Mouse (Mus musculus) layer of hippocampus, postnatal 10 days (tissue): ENCODE results near the gene Gbp8. TPM values are rescaled to one million over a fixed set of nuclear protein-coding genes. Genes with fewer than 3 reads are reported as not detected.
"Not testable (repeated sequence)": the region's sequence is repeated elsewhere in the genome, so short reads cannot be mapped to it uniquely, and the experiment has no call there.

Experiments
- DNase-seq, 2 experiments: peaks; one replicate each; pipeline ENCODE4 v3.0.0; 2021; ENCODE audit warnings: low spot score in 2 of 2
- long read RNA-seq: library from polyadenylated mRNA; stranded (forward); transcript quantifications from one replicate; pipeline ENCODE4 v2.0.0, GENCODE M21; 2023
- total RNA-seq, 2 experiments: library from RNA; stranded (reverse); gene quantifications; 2 replicates each; pipeline ENCODE4 v1.2.3; 2021

Gene Gbp8
- under 1 TPM; 0.33 to 0.37 TPM for total RNA-seq
- long read RNA-seq, partial matches to known transcripts: 0 of 1 reads
- long read RNA-seq, other reads (novel, unspliced or antisense): 1 of 1 reads

DNA sequence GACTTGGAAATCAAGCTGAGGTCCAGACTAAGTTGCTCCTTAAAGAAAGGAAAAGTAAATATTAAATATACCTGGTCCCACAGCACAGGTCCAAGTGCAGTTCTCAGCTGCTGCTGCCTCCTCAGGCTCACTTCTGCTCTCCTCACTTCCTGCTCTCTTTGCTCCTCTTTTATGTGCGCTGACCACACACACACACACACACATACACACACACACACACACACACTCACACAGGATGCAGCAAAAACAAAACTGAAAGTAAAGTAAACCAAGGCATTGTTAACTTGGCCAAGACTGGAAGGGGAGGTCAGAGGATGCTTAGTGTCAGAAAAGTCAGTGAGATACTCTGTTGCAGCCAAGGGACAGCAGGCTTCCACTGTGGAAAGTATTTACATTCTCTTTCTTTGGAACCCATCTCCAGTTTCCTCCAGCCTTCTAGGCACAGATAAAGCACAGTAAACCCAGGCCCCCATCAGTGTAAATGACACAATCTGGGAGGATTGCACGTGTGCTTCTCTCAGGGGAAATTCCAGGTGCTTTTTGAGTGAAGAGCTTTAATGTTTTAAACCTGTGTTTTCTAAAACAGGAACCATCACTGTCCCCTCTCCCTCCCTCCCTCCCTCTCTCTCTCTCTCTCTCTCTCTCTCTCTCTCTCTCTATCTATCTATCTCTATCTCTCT, at the start of gene Gbp8, which contains the start of the genes Gbp9 and Gbp4:
Gene Gbp8 (minus strand): TSS at position 132 of the 680 bp plus-strand sequence.
Gene Gbp9 (minus strand): TSS at position 131 of the 680 bp plus-strand sequence.
Gene Gbp4 (minus strand): TSS at position 178 of the 680 bp plus-strand sequence.
- not testable (repeated sequence) for DNase-seq

DNA sequence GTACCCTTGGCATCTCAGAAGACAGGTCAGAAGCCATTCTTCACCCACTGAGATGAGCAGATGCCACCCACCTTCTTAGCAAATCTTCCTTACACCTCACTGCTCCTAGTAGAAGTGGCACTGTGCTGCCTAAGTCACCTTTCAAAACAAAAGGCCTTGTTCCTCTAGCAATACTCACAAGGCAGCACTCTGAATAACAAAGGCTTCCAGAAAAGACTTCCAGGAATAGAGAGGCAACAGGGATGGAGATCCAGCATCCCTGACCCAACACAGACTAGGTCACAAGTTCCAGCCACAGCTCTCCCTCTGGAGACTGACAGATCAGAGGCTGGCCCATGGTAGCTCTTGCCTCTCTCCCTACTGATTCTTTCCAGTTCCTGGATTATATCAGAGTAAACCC, 42.1 kb upstream of the Gbp8 start:
- DNase-seq: no peak

DNA sequence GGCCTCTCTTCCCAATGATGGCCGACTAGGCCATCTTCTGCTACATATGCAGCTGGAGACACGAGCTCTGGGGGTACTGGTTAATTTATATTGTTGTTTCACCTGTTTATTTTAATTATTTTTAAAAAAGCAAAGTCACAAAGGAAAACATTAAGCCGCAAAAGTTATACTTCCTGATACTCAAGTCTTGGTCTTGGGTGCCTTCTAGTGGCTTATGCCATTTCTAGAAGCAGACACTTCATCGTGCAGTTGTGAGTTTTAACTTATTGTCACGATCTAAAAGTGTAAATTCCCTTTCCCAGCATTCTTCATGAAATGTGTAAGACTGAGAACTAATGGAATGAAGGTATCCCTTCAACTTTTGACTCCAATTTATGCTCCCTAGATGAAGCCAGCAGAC, 17.2 kb upstream of the Gbp8 start:
- no peak for DNase-seq

DNA sequence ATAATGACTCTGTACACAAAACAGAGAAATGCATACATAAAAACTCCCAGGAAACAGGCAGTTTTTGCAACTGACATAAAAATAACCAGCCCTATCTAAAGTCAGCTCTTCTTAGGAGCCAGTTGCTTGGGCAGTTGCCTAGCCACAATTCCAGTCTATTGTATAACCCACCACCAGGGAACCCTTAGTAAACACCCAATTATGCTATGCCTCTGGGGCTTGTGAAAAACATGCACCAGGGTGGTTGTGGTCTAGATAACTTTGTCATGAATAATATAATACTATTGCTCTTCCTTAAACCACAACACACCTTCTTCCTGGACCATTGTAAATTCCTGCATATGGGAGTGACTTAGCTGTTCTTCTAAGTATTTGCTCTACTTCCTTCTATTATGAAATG, 14.7 kb upstream of the Gbp8 start:
- DNase-seq: no peak

DNA sequence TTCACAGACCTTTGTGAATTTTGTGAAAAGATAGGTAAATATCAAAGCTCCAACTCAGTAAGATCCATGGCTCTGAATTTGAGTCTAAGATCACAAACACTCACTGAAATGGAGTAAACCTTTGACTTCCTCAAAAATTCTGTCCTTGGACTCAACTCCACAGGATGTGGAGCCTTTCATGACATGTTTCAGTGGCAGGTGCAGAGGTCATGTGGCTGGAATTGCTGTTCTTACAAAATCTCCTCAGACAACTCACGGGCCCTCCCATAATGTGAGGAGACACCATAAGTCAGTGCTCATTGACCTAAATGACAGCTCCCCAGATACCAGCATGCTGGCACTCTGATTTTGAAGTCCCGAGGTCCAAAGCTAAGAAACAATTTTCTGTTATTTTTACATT, 8.7 kb upstream of the Gbp8 start:
- not testable (repeated sequence) for DNase-seq

DNA sequence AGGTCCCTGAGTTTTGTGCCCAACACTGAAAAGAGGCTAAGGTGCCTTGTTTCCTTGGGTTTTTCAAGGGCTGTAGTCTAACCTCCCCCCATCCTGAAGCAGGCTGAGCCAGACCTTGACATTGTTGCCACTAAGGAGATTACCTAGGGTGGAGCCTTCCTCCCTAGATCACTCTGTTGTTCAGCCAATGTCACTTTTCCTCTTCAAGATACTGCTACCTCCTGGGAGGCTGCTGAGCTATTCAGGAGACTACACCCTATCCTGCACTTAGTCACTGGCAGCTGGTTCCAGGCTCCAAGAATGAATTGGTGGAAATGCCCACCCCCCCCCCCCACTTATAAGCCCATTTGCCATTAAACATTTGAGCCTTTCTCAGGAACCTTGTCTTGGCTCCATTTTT, 7.1 kb upstream of the Gbp8 start:
- no peak for DNase-seq

- DNase-seq: not testable (repeated sequence)
These were observed 6.4 kb upstream of the Gbp8 start for GRCm38 (mm10) chr5:105145731-105146130.

- not testable (repeated sequence) for DNase-seq
These were observed 910 bp upstream of the Gbp8 start for GRCm38 (mm10) chr5:105140089-105140810.

GRCm38 (mm10) chr5:105138906-105139305, 434 bp downstream of the Gbp8 start:
- DNase-seq: no peak

- DNase-seq: not testable (repeated sequence)
These were observed 2.5 kb downstream of the Gbp8 start for GRCm38 (mm10) chr5:105136706-105137304.

DNA sequence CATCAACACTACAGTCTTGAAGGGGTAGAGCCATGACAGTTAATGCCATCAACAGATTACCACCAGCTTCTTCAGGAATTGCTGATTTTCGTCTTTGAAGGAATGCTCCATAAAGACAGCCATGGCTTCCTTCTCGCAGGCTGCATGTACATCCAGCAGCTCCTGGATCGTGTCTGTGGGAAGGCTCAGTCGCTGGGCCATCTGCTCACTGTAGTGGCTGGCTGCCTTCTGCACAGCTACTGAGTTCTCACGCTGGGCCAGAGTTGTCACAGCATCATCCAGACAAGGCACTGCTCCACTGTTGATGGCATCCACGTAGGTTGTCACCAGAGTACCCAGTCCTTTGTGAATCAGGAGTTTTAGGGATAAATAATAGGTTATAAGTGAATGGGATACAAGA, 17.6 kb downstream of the Gbp8 start:
- not testable (repeated sequence) for DNase-seq

DNA sequence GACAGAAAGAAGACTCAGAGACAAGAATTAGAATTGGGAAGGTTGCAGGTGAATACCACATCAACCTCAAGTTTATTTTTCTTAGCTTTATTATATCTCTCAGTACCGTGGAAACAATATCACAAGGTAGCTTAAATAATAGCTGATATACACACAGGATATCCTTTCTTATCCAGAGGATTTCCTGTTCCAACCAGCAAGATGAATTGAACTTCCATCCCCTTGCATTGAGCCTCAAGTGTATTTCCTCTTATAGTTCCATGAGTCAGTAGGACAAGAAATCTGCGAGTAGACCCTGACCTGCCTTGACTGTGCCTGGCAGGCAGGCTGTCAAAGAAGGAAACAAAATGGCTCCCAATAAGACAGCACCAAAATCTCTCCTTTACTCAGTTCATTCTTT, 23.6 kb downstream of the Gbp8 start:
- no peak for DNase-seq

DNA sequence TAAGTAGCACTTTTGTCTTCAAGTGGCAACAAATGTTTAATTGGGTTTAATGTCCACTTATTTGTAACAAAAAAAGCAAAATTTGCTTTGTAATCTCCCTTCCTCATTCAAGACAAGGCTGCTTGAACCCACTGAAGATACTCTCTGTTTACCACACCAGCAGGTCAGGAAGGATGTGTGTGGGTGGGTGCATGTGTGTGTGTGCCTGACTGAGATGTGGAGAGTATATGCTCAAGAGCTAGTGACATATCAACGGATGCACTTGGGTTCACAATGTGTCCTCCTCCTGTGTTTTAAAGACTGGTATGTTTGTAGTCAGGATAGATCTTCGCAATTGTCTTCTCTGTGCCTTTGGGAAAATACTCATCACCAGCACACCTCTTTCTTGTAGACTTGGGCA, 24.6 kb downstream of the Gbp8 start:
- no peak for DNase-seq

- DNase-seq: no peak
These were observed 25.7 kb downstream of the Gbp8 start for GRCm38 (mm10) chr5:105113656-105114055.

GRCm38 (mm10) chr5:105110271-105110852, 29.0 kb downstream of the Gbp8 start:
- peak; percentile 6 to 16 for DNase-seq

GRCm38 (mm10) chr5:105109775-105110174, 29.6 kb downstream of the Gbp8 start:
- DNase-seq: not testable (repeated sequence)

DNA sequence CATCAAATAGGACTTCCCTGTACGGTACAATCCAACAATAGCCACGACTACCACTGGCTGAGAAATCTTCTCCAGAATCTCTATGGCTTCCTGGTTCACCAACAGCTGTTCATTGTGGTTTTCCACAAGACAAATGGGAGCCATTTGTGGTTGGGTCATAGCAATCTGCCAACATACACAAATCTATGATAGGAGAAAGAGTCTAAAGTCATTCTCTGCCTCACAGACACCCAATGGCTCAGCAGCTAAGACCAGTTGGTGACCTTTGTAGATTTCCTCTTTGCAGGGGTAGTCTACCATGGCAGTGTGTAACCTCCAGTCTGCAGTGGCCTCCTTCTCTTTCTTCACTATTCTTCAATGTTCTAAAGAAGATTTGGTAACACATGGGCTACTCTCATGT, 33.7 kb downstream of the Gbp8 start:
- DNase-seq: not testable (repeated sequence)

- DNase-seq: no peak
These were observed 57.4 kb downstream of the Gbp8 start for GRCm38 (mm10) chr5:105081900-105082299.

DNA sequence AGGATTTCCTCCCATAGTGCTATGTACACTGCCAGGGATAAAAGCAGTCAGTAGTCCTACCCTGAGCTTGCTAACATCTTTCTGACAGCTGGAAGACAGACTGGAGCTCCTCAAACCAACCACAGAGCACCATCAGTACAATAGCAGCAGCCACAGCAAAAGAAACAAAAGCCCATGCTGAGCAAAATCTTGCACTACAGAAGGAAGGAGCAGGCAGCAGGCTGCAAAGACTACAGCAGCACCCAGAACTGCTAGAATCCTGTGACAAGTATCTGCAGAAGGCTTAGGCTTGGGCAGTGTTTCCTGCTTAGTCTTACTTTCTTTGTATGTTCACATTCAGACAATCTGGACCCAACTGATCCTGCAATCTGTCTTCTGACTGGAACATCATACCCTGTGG, 71.0 kb downstream of the Gbp8 start:
- DNase-seq: not testable (repeated sequence)

- not testable (repeated sequence) for DNase-seq
These were observed 74.9 kb downstream of the Gbp8 start for GRCm38 (mm10) chr5:105064443-105064842.

- DNase-seq: no peak
These were observed 76.0 kb downstream of the Gbp8 start for GRCm38 (mm10) chr5:105063321-105063720.

DNA sequence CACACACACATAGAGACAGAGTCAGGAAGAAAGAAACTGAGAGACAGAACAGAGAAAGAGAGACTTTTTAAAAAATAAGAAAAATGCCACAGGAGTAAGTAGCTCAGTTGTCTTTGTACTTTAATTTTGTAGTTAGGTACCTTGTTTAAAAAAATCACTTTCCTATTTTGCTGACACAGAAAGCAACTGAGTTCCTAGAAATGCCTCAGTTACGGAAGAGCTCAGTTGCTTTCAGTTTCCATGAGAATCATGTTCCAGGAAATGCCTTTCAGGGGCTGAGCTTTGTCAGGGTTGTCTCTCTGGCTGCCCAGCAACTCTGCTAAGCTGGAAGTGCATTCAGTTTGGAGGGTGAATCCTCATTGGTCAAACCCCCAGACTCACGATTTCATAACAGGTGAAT, 76.9 kb downstream of the Gbp8 start:
- DNase-seq: not testable (repeated sequence)
